Mouse (Mus musculus): ENCODE measurements around the gene Pigr. TPM values are rescaled to one million over a fixed set of nuclear protein-coding genes. Genes with fewer than 3 reads are reported as not detected.
A peak's percentile ranks its signal among the peaks of the same experiment; 100 is the strongest.

Pigr gene
- total RNA-seq, 2 experiments from 2014 or later: 0.13 TPM; not detected in 1

GRCm38 (mm10) chr1:130875910-130876309 is 49.4 kb downstream of the Pigr start:
- intact Hi-C loops (cut with DNase I): loop anchor here (2.0 to 10.0 kb wide), 4 partner anchors 103 to 385 kb away; partner anchors contain the start of gene Eif2d
- no peak for DNase-seq

GRCm38 (mm10) chr1:130876931-130877509 is 50.5 kb downstream of the Pigr start:
- DNase-seq: peak in 1 of 2 experiments; percentile 18
- intact Hi-C loops (cut with DNase I): loop anchor here (10.0 kb wide), 1 partner anchor 278 kb away; the partner anchor contains the start of gene Eif2d

- intact Hi-C loops (cut with DNase I): loop anchor here (10.0 kb wide), 1 partner anchor 277 kb away; the partner anchor contains the start of gene Eif2d
- DNase-seq: no peak
Measured at GRCm38 (mm10) chr1:130877889-130878614, 51.6 kb downstream of the Pigr start.

GRCm38 (mm10) chr1:130879927-130880326 is 53.4 kb downstream of the Pigr start:
- DNase-seq: no peak
- intact Hi-C loops (cut with DNase I): loop anchor here (10.0 kb wide), 1 partner anchor 275 kb away; the partner anchor contains the start of gene Eif2d

- intact Hi-C loops (cut with DNase I): no loop called here
- no peak for DNase-seq
Measured at GRCm38 (mm10) chr1:130883146-130883545, 56.7 kb downstream of the Pigr start.

- DNase-seq: no peak
- intact Hi-C loops (cut with DNase I): no loop called here
Measured at GRCm38 (mm10) chr1:130887354-130887753, 60.9 kb downstream of the Pigr start, which contains the start of gene Il24. TSS of gene Il24 (minus strand) at chr1:130887454.

GRCm38 (mm10) chr1:130892446-130892845 is 66.0 kb downstream of the Pigr start:
- DNase-seq: no peak
- intact Hi-C loops (cut with DNase I): no loop called here

GRCm38 (mm10) chr1:130893329-130894040 is 67.0 kb downstream of the Pigr start:
- intact Hi-C loops (cut with DNase I): no loop called here
- DNase-seq: no peak

- intact Hi-C loops (cut with DNase I): no loop called here
- no peak for DNase-seq
Measured at GRCm38 (mm10) chr1:130894468-130894867, 68.0 kb downstream of the Pigr start.

Other genes starting within 250 kb of the Pigr start
- gene Zp3r, start 197.1 kb upstream of the Pigr start, total RNA-seq (2021): not detected
- not detected for gene C4bp, start 165.1 kb upstream of the Pigr start, total RNA-seq (2021)
- not detected for gene Gm29427, start 110.9 kb upstream of the Pigr start, total RNA-seq (2021)
- gene Yod1, start 109.4 kb upstream of the Pigr start, total RNA-seq (2021): 1 to 10 TPM; 3.0 to 3.9 TPM
- gene Pfkfb2, start 97.4 kb upstream of the Pigr start, total RNA-seq (2021): 10 to 100 TPM in 1 of 2 experiments, 1 to 10 TPM in 1; 9.6 to 12.8 TPM
- under 1 TPM; 0.15 to 0.30 TPM for gene AA986860, start 94.7 kb upstream of the Pigr start, total RNA-seq (2021)
- gene Fcamr, start 25.8 kb upstream of the Pigr start, total RNA-seq (2021): under 1 TPM in 1 of 2 experiments, not detected in 1; 0.27 TPM
- gene Fcmr, start 39.0 kb downstream of the Pigr start, total RNA-seq (2021): not detected
- not detected for gene Il24, start 60.8 kb downstream of the Pigr start, total RNA-seq (2021)
- not detected for gene Il20, start 84.8 kb downstream of the Pigr start, total RNA-seq (2021)
- gene Il19, start 113.4 kb downstream of the Pigr start, total RNA-seq (2021): not detected
- not detected for gene Il10, start 193.2 kb downstream of the Pigr start, total RNA-seq (2021)

All from gastrocnemius, postnatal 36 days (tissue).